Mouse (Mus musculus) ES-Bruce4 (cell line): ENCODE data around the gene Golga5. TPM values are rescaled to one million over a fixed set of nuclear protein-coding genes. Genes with fewer than 3 reads are reported as not detected.
A peak's percentile ranks its signal among the peaks of the same experiment; 100 is the strongest.

Experiments
- H3K27ac ChIP-seq: 2 replicates; pipeline ENCODE4 v1.5.1; 2012; ENCODE audit warnings: low read length, inconsistent platforms; ENCODE audit not compliant: insufficient read depth
- H3K27me3 ChIP-seq: 2 replicates; pipeline ENCODE4 v1.6.1; 2012; ENCODE audit warnings: mild to moderate bottlenecking, low read length, inconsistent platforms; ENCODE audit not compliant: control insufficient read depth, poor library complexity, insufficient read depth, severe bottlenecking
- H3K36me3 ChIP-seq: 2 replicates; pipeline ENCODE4 v1.6.1; 2012; ENCODE audit warnings: inconsistent platforms, mild to moderate bottlenecking, low read length, moderate library complexity; ENCODE audit not compliant: control insufficient read depth, poor library complexity, insufficient read depth, severe bottlenecking
- H3K4me1 ChIP-seq: one replicate; pipeline ENCODE4 v1.8.1; 2011; ENCODE audit warnings: low read length; ENCODE audit not compliant: control insufficient read depth, insufficient read depth
- H3K4me3 ChIP-seq: 2 replicates; pipeline ENCODE4 v1.5.1; 2011; ENCODE audit warnings: low read depth, mild to moderate bottlenecking, low read length
- H3K9ac ChIP-seq: 2 replicates; pipeline ENCODE4 v1.6.1; 2012; ENCODE audit warnings: low read depth, mild to moderate bottlenecking, inconsistent platforms; ENCODE audit not compliant: poor library complexity, severe bottlenecking
- H3K9me3 ChIP-seq: replicated peaks from 2 replicates; pipeline ENCODE4 v1.6.1; 2012; ENCODE audit warnings: mild to moderate bottlenecking, low read length, inconsistent platforms; ENCODE audit not compliant: control insufficient read depth, poor library complexity, insufficient read depth, severe bottlenecking
- CTCF ChIP-seq: IDR thresholded peaks from one replicate; pipeline ENCODE4 v1.8.1; 2011; ENCODE audit warnings: low read depth, low read length
- EP300 ChIP-seq: IDR thresholded peaks from 2 replicates; pipeline ENCODE4 v1.6.1; 2011; ENCODE audit warnings: low read depth, low read length; ENCODE audit not compliant: insufficient read depth
- POLR2A ChIP-seq: IDR thresholded peaks from one replicate; pipeline ENCODE4 v1.8.1; 2011; ENCODE audit warnings: low read length; ENCODE audit not compliant: insufficient read depth
- polyA plus RNA-seq: library from polyadenylated mRNA; stranded (reverse); fragments of >200 nt; gene quantifications from 2 replicates; pipeline ENCODE4 v1.2.4, GENCODE M21; 2011; ENCODE audit warnings: low read depth; ENCODE audit not compliant: missing spikeins, insufficient read depth, insufficient read length

The Golga5 gene
- polyA plus RNA-seq, 1 experiment = 32.9 TPM

DNA sequence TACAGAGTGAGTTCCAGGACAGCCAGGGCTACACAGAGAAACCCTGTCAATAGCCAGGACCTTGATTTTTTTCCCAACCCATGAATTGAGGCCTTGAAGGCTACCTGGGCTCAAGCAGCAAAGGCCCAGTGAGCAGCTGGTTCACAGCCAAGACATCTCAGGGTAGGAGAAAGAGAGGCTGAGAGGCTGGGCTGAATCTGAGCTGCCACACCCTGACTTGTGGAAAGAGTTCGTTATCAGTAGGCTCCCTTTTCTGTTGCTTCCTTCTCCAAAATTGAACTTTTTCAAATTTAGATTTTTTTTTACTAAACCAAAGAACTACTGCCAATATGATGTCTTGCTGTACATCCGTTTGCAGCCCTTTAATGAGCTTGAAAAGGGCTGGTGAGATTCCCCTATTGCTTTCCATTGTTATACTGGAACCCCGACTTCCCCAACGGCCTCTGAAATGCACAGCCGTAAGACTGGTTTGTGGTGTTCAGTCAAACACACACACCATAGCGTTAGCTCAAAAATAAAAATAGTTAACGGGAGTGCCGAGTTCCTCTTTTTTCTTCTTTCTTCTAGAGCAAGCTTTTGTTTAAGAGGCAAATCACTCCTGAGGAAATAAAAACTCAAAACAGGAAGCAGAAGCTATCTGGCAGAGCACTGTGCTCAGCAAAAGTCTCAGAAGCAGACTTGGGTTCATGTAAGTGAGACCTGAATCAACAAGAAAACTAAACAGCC is 17.6 kb upstream of the Golga5 start:
- Histone ChIP-seq H3K9ac (no peak overlapping the region), H3K27ac (no peak overlapping the region), H3K4me1 (no peaks in the 10 kb centered on the region), H3K4me3 (no peak overlapping the region), H3K27me3 (no peaks in the 10 kb centered on the region), H3K9me3 (no peaks in the 10 kb centered on the region), H3K36me3 (no peaks in the 10 kb centered on the region)
- TF ChIP-seq CTCF (no peak), POLR2A (no peak), EP300 (no peak)

GRCm38 (mm10) chr12:102453581-102453980 is 15.4 kb upstream of the Golga5 start:
- H3K9me3 ChIP-seq = no peaks in the 10 kb centered on the region
- H3K27me3 ChIP-seq = no peaks in the 10 kb centered on the region
- H3K36me3 ChIP-seq = no peaks in the 10 kb centered on the region
- H3K27ac ChIP-seq = no peak overlapping the region
- H3K4me1 ChIP-seq = no peaks in the 10 kb centered on the region
- no peak overlapping the region for H3K9ac ChIP-seq
- TF ChIP-seq EP300 = no peak
- no peak for TF ChIP-seq CTCF
- no peak for TF ChIP-seq POLR2A
- H3K4me3 ChIP-seq = no peak overlapping the region

GRCm38 (mm10) chr12:102456467-102457193 is 12.3 kb upstream of the Golga5 start:
- Histone ChIP-seq H3K4me3 (no peak overlapping the region), H3K9ac (no peak overlapping the region), H3K36me3 (no peaks in the 10 kb centered on the region), H3K9me3 (no peaks in the 10 kb centered on the region), H3K27me3 (no peaks in the 10 kb centered on the region), H3K27ac (no peak overlapping the region), H3K4me1 (no peaks in the 10 kb centered on the region)
- TF ChIP-seq POLR2A (no peak), CTCF (no peak), EP300 (no peak)

GRCm38 (mm10) chr12:102460014-102460413 is 8.9 kb upstream of the Golga5 start:
- Histone ChIP-seq H3K27ac (no peak overlapping the region), H3K9ac (no peak overlapping the region), H3K4me1 (no peaks in the 10 kb centered on the region), H3K4me3 (no peak overlapping the region), H3K9me3 (no peaks in the 10 kb centered on the region), H3K36me3 (no peaks in the 10 kb centered on the region), H3K27me3 (no peaks in the 10 kb centered on the region; the same call in 1 of the 2 replicates)
- no peak for TF ChIP-seq CTCF

- no peaks in the 10 kb centered on the region; the same call in 1 of the 2 replicates for H3K27me3 ChIP-seq
- H3K4me1 ChIP-seq = no peaks in the 10 kb centered on the region
- no peak overlapping the region for H3K27ac ChIP-seq
- H3K36me3 ChIP-seq = no peaks in the 10 kb centered on the region
- H3K9me3 ChIP-seq = no peaks in the 10 kb centered on the region
- no peak overlapping the region for H3K4me3 ChIP-seq
- H3K9ac ChIP-seq = no peak overlapping the region
- TF ChIP-seq CTCF (no peak), EP300 (no peak), POLR2A (no peak)
These were observed 7.8 kb upstream of the Golga5 start for GRCm38 (mm10) chr12:102461177-102461576.

DNA sequence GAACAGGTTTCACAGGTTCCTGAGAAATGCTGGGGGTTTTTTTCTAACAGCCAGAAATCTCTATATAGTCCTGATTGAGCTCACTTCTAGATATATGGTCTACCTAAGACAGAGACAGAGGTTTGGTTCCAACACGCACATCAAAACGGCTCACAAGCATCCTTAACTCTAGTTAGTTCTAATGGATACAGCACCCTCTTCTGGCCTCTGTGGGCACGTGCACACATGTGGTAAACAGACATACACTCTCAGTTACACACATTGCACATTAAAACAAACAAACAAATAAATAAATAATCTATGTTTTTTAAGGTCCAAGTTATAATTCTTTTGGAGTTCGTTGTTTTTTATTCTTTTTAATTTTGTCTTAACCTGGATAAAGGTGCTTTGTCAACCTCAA is 4.3 kb upstream of the Golga5 start:
- Histone ChIP-seq H3K27me3 (no peaks in the 10 kb centered on the region; the same call in 1 of the 2 replicates), H3K4me1 (no peaks in the 10 kb centered on the region), H3K27ac (no peak overlapping the region), H3K9ac (no peak overlapping the region), H3K4me3 (no peak overlapping the region), H3K9me3 (no peaks in the 10 kb centered on the region), H3K36me3 (no peaks in the 10 kb centered on the region)
- TF ChIP-seq CTCF = peak; percentile 17
- no peak for TF ChIP-seq EP300
- TF ChIP-seq POLR2A = no peak
